Mouse (Mus musculus): ENCODE measurements around the gene Nhlh2. TPM values are rescaled to one million over a fixed set of nuclear protein-coding genes. Genes with fewer than 3 reads are reported as not detected.

Nhlh2 gene
- total and polyA plus RNA-seq, 3 experiments = not detected

DNA sequence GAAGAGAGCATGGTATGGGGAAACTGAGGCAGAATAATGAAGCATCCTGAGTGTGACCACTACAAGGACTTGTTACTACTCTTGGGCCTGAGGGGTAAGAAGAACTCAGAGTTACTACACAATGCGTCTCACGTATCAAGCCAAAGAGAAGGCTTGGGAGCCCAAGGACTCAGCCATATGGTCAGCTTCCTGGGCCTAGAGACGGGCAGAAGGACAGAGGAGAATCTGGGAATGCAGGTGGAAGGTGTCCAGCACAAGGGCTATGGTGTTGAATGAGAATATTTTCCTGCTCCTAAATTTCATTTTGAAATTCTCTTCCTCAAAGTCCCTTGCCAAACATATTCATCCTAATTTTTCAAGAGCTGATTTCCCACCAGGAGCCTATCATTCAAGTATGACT is 12.0 kb upstream of the Nhlh2 start (continued):
- no peak for TF ChIP-seq MXI1 (IDR thresholded peaks at IDR 0.05; ENCODE audit: low read depth, low read length)

DNA sequence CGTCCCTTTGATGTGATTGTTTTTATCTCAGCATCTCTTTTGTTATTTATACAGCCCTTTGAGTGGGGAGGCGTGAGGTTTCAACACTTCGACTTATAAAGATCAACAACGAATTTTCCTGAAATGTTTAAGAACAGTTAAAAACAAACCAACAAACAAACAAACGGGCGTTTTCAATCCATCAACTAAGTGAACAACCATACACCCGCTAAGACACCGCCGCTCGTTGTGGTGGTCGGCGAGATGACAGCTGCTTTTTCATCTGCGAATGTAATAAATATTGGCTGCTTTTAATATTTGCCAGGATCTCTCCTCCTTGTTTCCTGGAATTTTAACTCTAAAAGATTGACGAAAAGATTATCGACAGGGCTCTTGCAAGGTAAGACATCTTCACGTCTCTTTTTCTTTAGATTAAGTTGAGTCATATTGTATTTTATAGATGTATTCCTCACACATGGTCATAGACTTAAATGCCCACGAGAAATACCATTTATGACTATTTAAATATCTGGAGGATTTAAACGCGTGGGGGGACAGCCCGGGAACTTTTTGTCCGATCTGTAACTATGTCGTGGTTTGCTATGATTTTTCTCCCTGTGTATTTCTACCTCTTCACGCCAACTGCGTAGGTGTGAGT is 923 bp downstream of the Nhlh2 start:
- no peaks in the 10 kb centered on the region for H3K9me3 ChIP-seq (replicated peaks; ENCODE audit: insufficient read depth, low read length)
- TF ChIP-seq TAL1 (IDR thresholded peaks at IDR 0.05; ENCODE audit: low read length) (no peak), MAZ (IDR thresholded peaks at IDR 0.05; ENCODE audit: low read depth, low read length) (no peak), POLR2AphosphoS5 (IDR thresholded peaks at IDR 0.05; ENCODE audit: borderline replicate concordance, low read depth, low read length) (no peak), RAD21 (IDR thresholded peaks at IDR 0.05; ENCODE audit: low read depth, low read length) (no peak), MXI1 (IDR thresholded peaks at IDR 0.05; ENCODE audit: low read depth, low read length) (no peak), GABPA (IDR thresholded peaks at IDR 0.05; ENCODE audit: low read depth, low read length) (no peak)
- no peaks in the 10 kb centered on the region for H3K27me3 ChIP-seq (ENCODE audit: control insufficient read depth in 1 of 2, insufficient read depth in 2 of 2, low read length in 2 of 2)
- no peak overlapping the region for H3K9ac ChIP-seq (ENCODE audit: control insufficient read depth, low read depth, low read length, poor library complexity, severe bottlenecking)
- DNase-seq (ENCODE audit: low read depth, low spot score) = no peak
- H3K27ac ChIP-seq (ENCODE audit: control insufficient read depth, low read depth, low read length) = no peak overlapping the region
- H3K79me2 ChIP-seq (ENCODE audit: control insufficient read depth, insufficient read depth, low read length, poor library complexity) = no peaks in the 10 kb centered on the region
- no peaks in the 10 kb centered on the region for H3K36me3 ChIP-seq (ENCODE audit: control insufficient read depth in 1 of 2, insufficient read depth in 2 of 2, low read length in 2 of 2)
- no peaks in the 10 kb centered on the region for H3K4me1 ChIP-seq (ENCODE audit: control insufficient read depth in 1 of 2, insufficient read depth in 2 of 2, low read length in 2 of 2)
- H3K4me3 ChIP-seq (ENCODE audit: control insufficient read depth in 1 of 2, insufficient read depth in 1 of 2, low read depth in 2 of 2, low read length in 2 of 2) = no peak overlapping the region

DNA sequence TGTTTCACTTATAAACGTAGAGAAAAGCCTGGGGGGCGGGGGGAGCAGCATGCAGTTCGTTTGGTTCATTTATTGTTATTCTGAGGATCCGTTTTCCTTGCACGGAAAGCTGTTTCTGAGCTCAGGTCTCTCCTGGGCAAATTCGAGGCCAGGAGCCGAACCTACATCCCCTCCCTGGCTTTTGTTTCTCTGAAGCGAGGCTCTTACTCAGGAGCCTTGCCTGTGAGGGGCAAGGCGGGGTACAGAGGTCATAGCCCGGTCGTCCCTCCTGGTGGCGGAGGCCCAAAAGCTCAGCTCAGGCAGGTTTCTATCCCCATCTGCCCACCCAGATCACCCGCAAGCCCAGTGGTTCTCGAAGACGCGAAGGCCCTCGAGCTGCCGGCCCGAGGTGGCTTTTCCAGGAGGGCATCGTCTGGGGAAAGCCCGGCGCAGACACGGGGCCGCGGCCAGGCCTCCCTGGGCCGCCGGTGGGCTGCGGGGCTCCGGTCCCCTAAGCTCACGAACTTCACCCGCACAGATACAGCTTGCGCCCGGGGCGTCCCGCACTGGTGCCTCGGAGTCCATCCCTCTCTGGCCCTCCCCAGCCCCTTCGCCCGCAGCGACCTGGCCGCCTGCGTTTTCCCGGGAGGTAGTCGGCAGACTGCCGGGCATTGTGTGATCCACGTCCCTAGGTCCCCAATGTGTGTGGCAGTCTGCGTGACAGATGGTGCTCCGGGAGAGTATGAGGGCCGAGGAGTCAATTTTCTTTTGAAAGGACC is 1.6 kb downstream of the Nhlh2 start:
- H3K27me3 ChIP-seq (ENCODE audit: control insufficient read depth in 1 of 2, insufficient read depth in 2 of 2, low read length in 2 of 2) = no peaks in the 10 kb centered on the region
- DNase-seq (ENCODE audit: low read depth, low spot score) = no peak
- H3K36me3 ChIP-seq (ENCODE audit: control insufficient read depth in 1 of 2, insufficient read depth in 2 of 2, low read length in 2 of 2) = no peaks in the 10 kb centered on the region
- no peaks in the 10 kb centered on the region for H3K4me1 ChIP-seq (ENCODE audit: control insufficient read depth in 1 of 2, insufficient read depth in 2 of 2, low read length in 2 of 2)
- H3K4me3 ChIP-seq (ENCODE audit: control insufficient read depth in 1 of 2, insufficient read depth in 1 of 2, low read depth in 2 of 2, low read length in 2 of 2) = no peak overlapping the region
- TF ChIP-seq CHD2 (IDR thresholded peaks at IDR 0.05; ENCODE audit: low read length) (no peak), KAT2A (conservative IDR thresholded peaks at IDR 0.05; ENCODE audit: low read depth, low read length) (no peak), POLR2A (IDR thresholded peaks at IDR 0.05; ENCODE audit: control insufficient read depth in 1 of 2, insufficient read depth in 1 of 2, low read depth in 1 of 2, low read length in 2 of 2, poor library complexity in 1 of 2) (no peak), TAL1 (IDR thresholded peaks at IDR 0.05; ENCODE audit: low read length) (no peak), E2F4 (IDR thresholded peaks at IDR 0.05; ENCODE audit: borderline replicate concordance, low read depth, low read length) (no peak), MYB (IDR thresholded peaks at IDR 0.05; ENCODE audit: low read depth, low read length) (no peak), MAX (IDR thresholded peaks at IDR 0.05; ENCODE audit: low read length) (no peak), ETS1 (IDR thresholded peaks at IDR 0.05; ENCODE audit: low read depth, low read length) (no peak), GATA1 (IDR thresholded peaks at IDR 0.05; ENCODE audit: low read depth, low read length) (no peak), SMC3 (IDR thresholded peaks at IDR 0.05; ENCODE audit: low read depth, low read length) (no peak), CTCF (IDR thresholded peaks at IDR 0.05 in 2 of 3, conservative IDR thresholded peaks at IDR 0.05 in 1 of 3; ENCODE audit: control insufficient read depth in 1 of 3, insufficient read depth in 1 of 3, low read depth in 2 of 3, low read length in 3 of 3, poor library complexity in 1 of 3, severe bottlenecking in 1 of 3) (no peak), MAFK (IDR thresholded peaks at IDR 0.05; ENCODE audit: borderline replicate concordance, low read depth, low read length) (no peak), NELFE (IDR thresholded peaks at IDR 0.05; ENCODE audit: low read depth, low read length) (no peak), UBTF (IDR thresholded peaks at IDR 0.05; ENCODE audit: borderline replicate concordance, insufficient read depth, low read depth, low read length) (no peak)
- H3K27ac ChIP-seq (ENCODE audit: control insufficient read depth, low read depth, low read length) = no peak overlapping the region
- H3K9me3 ChIP-seq (replicated peaks; ENCODE audit: insufficient read depth, low read length) = no peaks in the 10 kb centered on the region
- no peaks in the 10 kb centered on the region for H3K79me2 ChIP-seq (ENCODE audit: control insufficient read depth, insufficient read depth, low read length, poor library complexity)
- no peak overlapping the region for H3K9ac ChIP-seq (ENCODE audit: control insufficient read depth, low read depth, low read length, poor library complexity, severe bottlenecking)

All from MEL (cell line).